Mouse (Mus musculus): ENCODE results near the gene Ccl22. TPM values are rescaled to one million over a fixed set of nuclear protein-coding genes. Genes with fewer than 3 reads are reported as not detected.

Gene Ccl22
- polyA plus RNA-seq, 1 experiment from 2014 or later: not detected

DNA sequence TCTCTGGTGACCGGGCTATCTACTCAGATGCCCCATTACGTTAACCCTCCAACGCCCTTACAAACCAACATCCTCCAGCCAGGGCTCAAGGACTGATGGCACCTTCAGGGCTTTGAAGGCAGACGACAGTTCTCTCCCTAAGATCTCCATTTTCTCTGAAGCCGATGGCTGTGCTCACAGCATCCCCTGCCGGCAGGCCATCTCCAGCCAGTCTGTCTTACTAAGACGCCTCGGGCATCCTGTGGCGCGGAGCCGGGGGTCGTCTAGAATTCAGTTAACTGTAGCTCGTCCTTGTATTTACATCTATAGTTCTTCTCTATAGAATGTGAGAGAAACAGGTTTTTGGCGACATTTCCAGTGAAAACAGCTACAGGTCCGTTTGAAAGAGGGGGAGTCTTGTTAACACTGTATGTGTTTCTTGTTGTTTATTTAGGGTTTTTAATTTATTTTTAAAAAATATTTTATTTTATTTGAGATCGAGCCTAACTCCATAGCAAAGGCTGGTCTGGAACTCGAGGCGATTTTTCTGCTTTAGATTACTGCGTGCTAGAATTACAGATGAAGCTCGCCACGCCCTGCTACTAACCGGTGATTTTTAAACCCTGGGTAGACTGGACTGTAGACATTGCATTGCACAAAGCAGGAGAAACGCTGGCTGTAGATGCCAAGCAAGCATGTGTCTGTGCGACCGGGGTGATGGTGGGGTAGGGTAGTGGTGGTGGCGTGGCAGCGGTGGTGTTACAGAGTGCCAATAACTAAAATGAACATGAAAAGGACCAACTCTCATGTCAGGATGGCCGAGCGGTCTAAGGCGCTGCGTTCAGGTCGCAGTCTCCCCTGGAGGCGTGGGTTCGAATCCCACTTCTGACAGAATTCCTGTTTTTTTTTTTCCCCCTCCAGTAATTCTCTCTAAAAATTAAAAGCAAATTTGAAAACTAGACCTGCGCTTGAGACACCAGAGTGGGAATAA is 42.3 kb upstream of the Ccl22 start:
- H3K27ac ChIP-seq (replicated peaks in 1 of 2; ENCODE audit: control insufficient read depth in 1 of 2, insufficient read depth in 1 of 2, low read depth in 2 of 2, low read length in 2 of 2): peak overlapping the region; percentile 41 to 44; a peak in 2 of 4 replicates
- H3K9me3 ChIP-seq (ENCODE audit: control insufficient read depth, low read length): no peaks in the 10 kb centered on the region
- peak overlapping the region; percentile 67 for H3K9ac ChIP-seq (ENCODE audit: low read length)
- peak; percentile 72 for ATAC-seq (ENCODE audit: insufficient number of reproducible peaks, insufficient read depth, low FRiP score, low read depth)
- H3K4me1 ChIP-seq (ENCODE audit: control insufficient read depth in 2 of 2, insufficient read depth in 2 of 2, low read length in 2 of 2): peaks cover 10 to 11% of the 10 kb centered on the region in 2 experiments
- no peaks in the 10 kb centered on the region for H3K36me3 ChIP-seq (ENCODE audit: control insufficient read depth, insufficient read depth, low read length)
- peaks cover 5% of the 10 kb centered on the region; the same call in 1 of the 2 replicates for H3K27me3 ChIP-seq (ENCODE audit: control insufficient read depth, insufficient read depth, low read length)
- H3K4me2 ChIP-seq (ENCODE audit: low read length): peak overlapping the region; percentile 79
- H3K4me3 ChIP-seq (ENCODE audit: control insufficient read depth in 1 of 2, insufficient read depth in 1 of 2, low read depth in 1 of 2, low read length in 2 of 2): peak overlapping the region; percentile 58 to 78
- WGBS: under 1% methylated on average over 35 of the region's 35 CpGs

DNA sequence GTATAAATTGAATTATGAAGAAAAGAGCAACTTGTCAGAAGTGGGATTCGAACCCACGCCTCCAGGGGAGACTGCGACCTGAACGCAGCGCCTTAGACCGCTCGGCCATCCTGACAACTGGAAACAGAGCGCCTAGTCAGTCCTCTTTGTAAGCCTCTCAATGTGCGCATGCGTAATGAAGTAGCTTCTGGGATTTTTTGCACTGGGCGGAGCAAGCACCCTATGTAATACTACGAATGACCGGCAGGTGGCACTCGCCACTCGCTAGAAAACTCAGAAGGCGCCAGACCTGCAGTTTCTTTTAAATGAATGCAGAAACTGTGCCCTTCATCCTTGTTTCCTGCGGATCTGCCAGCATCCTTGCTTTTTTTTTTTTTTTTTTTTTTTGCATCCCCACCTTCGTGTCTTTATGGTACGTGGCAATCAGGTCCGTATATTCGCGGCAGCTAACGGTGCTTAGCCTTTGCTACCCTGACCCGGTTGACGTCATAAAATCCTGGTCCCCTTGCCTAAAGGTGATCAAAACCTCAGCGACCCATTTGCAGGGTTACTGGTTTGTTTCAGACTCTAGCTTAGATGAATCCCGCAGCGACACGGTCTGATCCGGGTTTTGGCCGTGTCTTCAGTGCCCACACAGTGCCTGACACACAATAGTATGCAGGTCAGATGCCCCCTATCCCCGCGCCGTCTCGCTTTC is 41.3 kb upstream of the Ccl22 start:
- Histone ChIP-seq H3K4me3 (ENCODE audit: control insufficient read depth in 1 of 2, insufficient read depth in 1 of 2, low read depth in 1 of 2, low read length in 2 of 2) (peak overlapping the region; percentile 37 to 58), H3K27ac (replicated peaks in 1 of 2; ENCODE audit: control insufficient read depth in 1 of 2, insufficient read depth in 1 of 2, low read depth in 2 of 2, low read length in 2 of 2) (no peak overlapping the region), H3K9ac (ENCODE audit: low read length) (peak overlapping the region; percentile 68), H3K9me3 (ENCODE audit: control insufficient read depth, low read length) (no peaks in the 10 kb centered on the region), H3K27me3 (ENCODE audit: control insufficient read depth, insufficient read depth, low read length) (0 out of 2 replicates have a peak, but pooled peaks cover 4% of the 10 kb centered on the region), H3K4me2 (ENCODE audit: low read length) (peak overlapping the region; percentile 80), H3K4me1 (ENCODE audit: control insufficient read depth in 2 of 2, insufficient read depth in 2 of 2, low read length in 2 of 2) (peaks cover 10 to 11% of the 10 kb centered on the region in 2 experiments), H3K36me3 (ENCODE audit: control insufficient read depth, insufficient read depth, low read length) (no peaks in the 10 kb centered on the region)
- ATAC-seq (ENCODE audit: insufficient number of reproducible peaks, insufficient read depth, low FRiP score, low read depth): peak; percentile 85
- WGBS: under 1% methylated on average over 35 of the region's 35 CpGs

DNA sequence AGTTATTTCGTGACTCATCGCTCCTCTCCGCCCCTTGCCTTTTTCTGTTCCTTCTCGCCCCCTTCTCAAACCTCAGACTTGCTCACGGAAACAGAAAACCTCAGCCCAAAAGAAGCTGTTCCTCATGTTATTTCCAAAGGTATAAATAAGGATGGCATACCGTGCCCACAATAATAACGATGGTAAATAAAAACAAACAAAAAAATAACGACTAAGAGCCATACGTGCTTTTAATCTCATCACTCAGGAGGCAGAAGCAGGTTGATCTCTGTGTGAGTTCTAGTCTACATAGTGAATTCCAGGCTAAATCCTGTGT is 40.8 kb upstream of the Ccl22 start:
- H3K27ac ChIP-seq (replicated peaks in 1 of 2; ENCODE audit: control insufficient read depth in 1 of 2, insufficient read depth in 1 of 2, low read depth in 2 of 2, low read length in 2 of 2): no peak overlapping the region
- 19% methylated on average over 9 of the region's 9 CpGs for WGBS
- peaks cover 10 to 11% of the 10 kb centered on the region in 2 experiments for H3K4me1 ChIP-seq (ENCODE audit: control insufficient read depth in 2 of 2, insufficient read depth in 2 of 2, low read length in 2 of 2)
- H3K4me3 ChIP-seq (ENCODE audit: control insufficient read depth in 1 of 2, insufficient read depth in 1 of 2, low read depth in 1 of 2, low read length in 2 of 2): peak overlapping the region; percentile 37 to 48
- no peaks in the 10 kb centered on the region for H3K9me3 ChIP-seq (ENCODE audit: control insufficient read depth, low read length)
- H3K36me3 ChIP-seq (ENCODE audit: control insufficient read depth, insufficient read depth, low read length): no peaks in the 10 kb centered on the region
- no peak for ATAC-seq (ENCODE audit: insufficient number of reproducible peaks, insufficient read depth, low FRiP score, low read depth)
- H3K27me3 ChIP-seq (ENCODE audit: control insufficient read depth, insufficient read depth, low read length): 0 out of 2 replicates have a peak, but pooled peaks cover 4% of the 10 kb centered on the region
- H3K4me2 ChIP-seq (ENCODE audit: low read length): peak overlapping the region; percentile 80
- H3K9ac ChIP-seq (ENCODE audit: low read length): peak overlapping the region; percentile 68

DNA sequence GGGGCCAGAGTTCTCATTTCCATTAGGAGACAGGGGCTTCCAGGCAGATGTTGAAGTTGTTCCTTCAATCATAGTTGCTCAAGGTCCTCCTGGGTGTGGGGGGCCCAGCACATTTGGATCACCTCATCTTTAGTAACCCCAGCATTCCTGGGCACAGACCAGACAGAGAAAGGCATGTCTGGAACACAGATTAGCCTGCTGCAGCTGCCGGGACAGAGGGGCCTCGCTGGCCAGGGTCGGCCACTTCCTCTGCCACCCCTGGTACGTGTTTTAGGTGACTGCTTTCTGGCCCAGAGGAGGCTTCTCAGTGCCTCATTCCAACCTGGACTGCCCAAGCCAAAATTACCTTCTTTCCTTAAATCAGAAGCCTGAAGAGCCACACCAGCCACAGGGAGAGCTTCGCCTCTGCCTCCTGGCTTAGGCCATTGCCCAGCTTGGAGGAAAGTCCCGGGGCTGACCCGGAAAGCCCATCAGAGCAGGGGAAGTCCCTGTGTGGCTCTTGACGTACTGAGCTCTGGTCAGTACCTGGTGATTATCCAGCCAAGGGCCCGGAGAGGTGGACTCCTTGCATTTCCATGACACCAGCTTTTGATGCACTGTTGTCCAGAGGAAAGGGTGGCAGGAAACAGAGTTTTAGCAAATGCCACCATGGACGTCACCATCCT is 39.7 kb upstream of the Ccl22 start:
- 62% methylated on average over 10 of the region's 10 CpGs for WGBS
- Histone ChIP-seq H3K27ac (replicated peaks in 1 of 2; ENCODE audit: control insufficient read depth in 1 of 2, insufficient read depth in 1 of 2, low read depth in 2 of 2, low read length in 2 of 2) (no peak overlapping the region), H3K4me2 (ENCODE audit: low read length) (no peak overlapping the region), H3K36me3 (ENCODE audit: control insufficient read depth, insufficient read depth, low read length) (no peaks in the 10 kb centered on the region), H3K4me3 (ENCODE audit: control insufficient read depth in 1 of 2, insufficient read depth in 1 of 2, low read depth in 1 of 2, low read length in 2 of 2) (no peak overlapping the region), H3K9me3 (ENCODE audit: control insufficient read depth, low read length) (no peaks in the 10 kb centered on the region), H3K9ac (ENCODE audit: low read length) (no peak overlapping the region), H3K27me3 (ENCODE audit: control insufficient read depth, insufficient read depth, low read length) (no peaks in the 10 kb centered on the region), H3K4me1 (ENCODE audit: control insufficient read depth in 2 of 2, insufficient read depth in 2 of 2, low read length in 2 of 2) (peaks cover 10 to 11% of the 10 kb centered on the region in 2 experiments)
- no peak for ATAC-seq (ENCODE audit: insufficient number of reproducible peaks, insufficient read depth, low FRiP score, low read depth)

DNA sequence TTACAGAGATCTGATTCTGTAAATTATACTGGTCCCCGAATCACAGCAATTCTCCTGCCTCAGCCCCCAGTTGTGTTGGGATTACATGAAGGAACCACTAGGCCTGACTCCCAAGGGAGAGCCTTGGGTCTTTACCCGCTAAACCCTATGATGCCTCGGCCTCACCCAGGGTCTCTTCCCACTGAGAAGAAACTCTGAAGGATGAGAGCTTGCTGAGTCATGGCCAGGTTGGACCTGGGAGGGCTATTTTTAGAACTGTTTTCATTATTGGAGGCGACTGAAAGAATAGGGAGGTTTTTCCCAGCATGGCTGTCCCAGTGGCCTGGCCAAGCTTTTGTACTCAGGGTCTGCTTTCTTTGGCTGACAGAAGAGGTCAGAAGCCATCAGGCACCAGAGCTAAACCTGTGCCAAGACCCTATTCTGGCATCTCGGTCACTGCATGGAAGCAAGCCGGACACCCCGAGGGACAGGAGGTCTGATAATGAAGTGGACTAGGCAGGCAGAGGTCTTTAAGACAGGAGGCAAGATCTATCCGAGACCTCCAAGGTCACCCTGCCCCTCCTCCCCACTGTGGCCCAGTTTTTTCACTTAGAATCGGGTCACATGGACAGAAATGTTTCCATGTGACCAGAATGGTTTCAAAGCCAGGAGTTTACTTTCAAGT is 38.5 kb upstream of the Ccl22 start:
- ATAC-seq (ENCODE audit: insufficient number of reproducible peaks, insufficient read depth, low FRiP score, low read depth): no peak

DNA sequence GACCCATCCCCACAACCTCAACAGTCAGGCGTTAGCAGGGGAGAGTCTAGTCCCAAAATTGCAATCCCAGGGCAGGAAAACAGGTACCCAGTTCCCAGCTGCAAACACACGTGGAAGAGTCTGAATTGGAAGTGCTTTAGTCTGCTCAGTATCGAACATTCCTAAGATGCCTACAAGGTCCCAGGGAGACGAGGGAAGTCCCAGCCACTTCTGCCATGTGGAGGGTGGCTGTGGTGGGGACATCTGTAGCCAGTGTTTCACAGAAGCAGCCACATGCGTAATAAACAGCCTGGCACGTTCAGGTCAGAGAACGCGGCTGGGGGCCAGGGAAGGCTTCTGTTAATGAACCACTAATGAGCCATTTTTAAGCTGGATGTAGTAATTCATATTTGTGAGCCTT is 35.1 kb upstream of the Ccl22 start:
- no peaks in the 10 kb centered on the region for H3K27me3 ChIP-seq (ENCODE audit: control insufficient read depth, insufficient read depth, low read length)
- no peaks in the 10 kb centered on the region for H3K36me3 ChIP-seq (ENCODE audit: control insufficient read depth, insufficient read depth, low read length)
- no peaks in the 10 kb centered on the region for H3K9me3 ChIP-seq (ENCODE audit: control insufficient read depth, low read length)
- no peak overlapping the region for H3K9ac ChIP-seq (ENCODE audit: low read length)
- H3K4me3 ChIP-seq (ENCODE audit: control insufficient read depth in 1 of 2, insufficient read depth in 1 of 2, low read depth in 1 of 2, low read length in 2 of 2): no peak overlapping the region
- H3K4me2 ChIP-seq (ENCODE audit: low read length): no peak overlapping the region
- 54% methylated on average over 8 of the region's 8 CpGs for WGBS
- no peak for ATAC-seq (ENCODE audit: insufficient number of reproducible peaks, insufficient read depth, low FRiP score, low read depth)
- H3K27ac ChIP-seq (replicated peaks in 1 of 2; ENCODE audit: control insufficient read depth in 1 of 2, insufficient read depth in 1 of 2, low read depth in 2 of 2, low read length in 2 of 2): no peak overlapping the region
- H3K4me1 ChIP-seq (ENCODE audit: control insufficient read depth in 2 of 2, insufficient read depth in 2 of 2, low read length in 2 of 2): peaks cover 12 to 18% of the 10 kb centered on the region in 2 experiments

More for the DNA sequence above, 38.5 kb upstream of the Ccl22 start:
- Histone ChIP-seq H3K4me2 (ENCODE audit: low read length) (no peak overlapping the region), H3K4me3 (ENCODE audit: control insufficient read depth in 1 of 2, insufficient read depth in 1 of 2, low read depth in 1 of 2, low read length in 2 of 2) (no peak overlapping the region), H3K27ac (replicated peaks in 1 of 2; ENCODE audit: control insufficient read depth in 1 of 2, insufficient read depth in 1 of 2, low read depth in 2 of 2, low read length in 2 of 2) (0 out of 4 replicates have a peak overlapping the region, but pooled peaks of 1 of the 2 experiments have one; percentile 3), H3K9ac (ENCODE audit: low read length) (no peak overlapping the region; the same call in 1 of the 2 replicates), H3K27me3 (ENCODE audit: control insufficient read depth, insufficient read depth, low read length) (no peaks in the 10 kb centered on the region), H3K36me3 (ENCODE audit: control insufficient read depth, insufficient read depth, low read length) (no peaks in the 10 kb centered on the region), H3K4me1 (ENCODE audit: control insufficient read depth in 2 of 2, insufficient read depth in 2 of 2, low read length in 2 of 2) (peaks cover 12 to 18% of the 10 kb centered on the region in 2 experiments), H3K9me3 (ENCODE audit: control insufficient read depth, low read length) (no peaks in the 10 kb centered on the region)
- 57% methylated on average over 9 of the region's 9 CpGs for WGBS
